Mouse (Mus musculus) G1E (cell line): ENCODE measurements around the gene Msgn1.

Source experiments
- CTCF ChIP-seq: IDR thresholded peaks from 2 replicates; pipeline ENCODE4 v1.5.1; 2012; ENCODE audit warnings: low read depth, low read length, inconsistent platforms, mixed read lengths
- GATA1 ChIP-seq: IDR thresholded peaks from 2 replicates; pipeline ENCODE4 v1.6.1; 2012; ENCODE audit warnings: borderline replicate concordance, low read length, inconsistent platforms, mixed read lengths
- TAL1 ChIP-seq: conservative IDR thresholded peaks from 2 replicates; pipeline ENCODE4 v1.6.1; 2012; ENCODE audit warnings: low read depth, low read length, inconsistent platforms, mixed read lengths

GRCm38 (mm10) chr12:11158670-11159069 lies 50.1 kb downstream of the Msgn1 start:
- TF ChIP-seq GATA1 (no peak), CTCF (no peak), TAL1 (no peak)
